Mouse (Mus musculus) c-Kit-positive CD71-positive TER-119-negative erythroid progenitor cells, embryonic 14.5 days (primary cell): Measurements from ENCODE around the gene Dusp23.

Experiments used
- DNase-seq: peaks from one replicate; pipeline ENCODE4 v3.0.0-alpha.2; 2013; ENCODE audit warnings: low read depth

The Dusp23 gene

GRCm38 (mm10) chr1:172623599-172623998 lies 9.2 kb downstream of the Dusp23 start:
- no peak for DNase-seq

GRCm38 (mm10) chr1:172619235-172619634 lies 13.5 kb downstream of the Dusp23 start:
- no peak for DNase-seq

- no peak for DNase-seq
Observed at GRCm38 (mm10) chr1:172618141-172618540, 14.6 kb downstream of the Dusp23 start.

GRCm38 (mm10) chr1:172617365-172618076 lies 15.2 kb downstream of the Dusp23 start:
- DNase-seq, result no peak

GRCm38 (mm10) chr1:172616537-172617300 lies 16.0 kb downstream of the Dusp23 start:
- DNase-seq, result no peak

GRCm38 (mm10) chr1:172615412-172615811 lies 17.4 kb downstream of the Dusp23 start:
- DNase-seq, result no peak

GRCm38 (mm10) chr1:172614654-172615053 lies 18.1 kb downstream of the Dusp23 start:
- no peak for DNase-seq

GRCm38 (mm10) chr1:172612745-172613144 lies 20.0 kb downstream of the Dusp23 start:
- DNase-seq, result no peak

GRCm38 (mm10) chr1:172611304-172611703 lies 21.5 kb downstream of the Dusp23 start:
- DNase-seq, result no peak

GRCm38 (mm10) chr1:172602326-172602725 lies 30.4 kb downstream of the Dusp23 start, which contains the start of gene Fcrl6:
Gene Fcrl6, minus strand, starts transcription at chr1:172602551.
- no peak for DNase-seq

GRCm38 (mm10) chr1:172594495-172594894 lies 38.3 kb downstream of the Dusp23 start:
- no peak for DNase-seq

GRCm38 (mm10) chr1:172593956-172594355 lies 38.8 kb downstream of the Dusp23 start:
- DNase-seq, result no peak

- no peak for DNase-seq
Observed at GRCm38 (mm10) chr1:172593321-172593720, 39.4 kb downstream of the Dusp23 start.

GRCm38 (mm10) chr1:172590385-172590784 lies 42.4 kb downstream of the Dusp23 start, which contains the start of gene Slamf8:
Gene Slamf8, minus strand, starts transcription at chr1:172590568.
- no peak for DNase-seq

- no peak for DNase-seq
Observed at GRCm38 (mm10) chr1:172585612-172586567, 46.9 kb downstream of the Dusp23 start.

GRCm38 (mm10) chr1:172585026-172585425 lies 47.7 kb downstream of the Dusp23 start:
- no peak for DNase-seq

GRCm38 (mm10) chr1:172584271-172584670 lies 48.5 kb downstream of the Dusp23 start:
- no peak for DNase-seq

- no peak for DNase-seq
Observed at GRCm38 (mm10) chr1:172582436-172582835, 50.3 kb downstream of the Dusp23 start.
